Mouse (Mus musculus) right cerebral cortex, adult 18-20 months (tissue): ENCODE results near the gene Enam.
A peak's percentile ranks its signal among the peaks of the same experiment; 100 is the strongest.
"Not testable (repeated sequence)": the region's sequence is repeated elsewhere in the genome, so short reads cannot be mapped to it uniquely, and the experiment has no call there.

Experiments
- DNase-seq: peaks from one replicate; pipeline ENCODE4 v3.0.0; 2022; ENCODE audit warnings: mixed read lengths

Enam gene

DNA sequence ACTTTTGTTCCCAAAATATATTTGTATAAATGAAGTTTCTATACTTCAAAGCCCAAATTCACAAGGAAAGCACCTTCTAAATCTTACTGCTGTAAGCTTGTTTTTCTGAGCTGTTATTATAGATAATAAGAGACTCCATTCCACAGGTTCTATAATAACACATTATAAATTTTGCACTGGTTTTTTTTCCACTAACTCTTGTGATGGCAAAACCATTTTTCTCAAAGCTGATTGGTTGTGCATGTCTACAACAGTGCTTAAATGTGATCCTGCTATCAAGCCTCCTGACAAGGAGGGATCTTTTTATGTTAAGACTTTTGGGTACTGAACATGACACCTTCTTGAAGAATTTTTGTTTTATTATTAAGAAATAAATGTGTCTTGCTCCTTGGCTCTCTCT, at the start of gene Enam:
Gene Enam, plus strand, starts transcription at position 301 of the 400 bp plus-strand sequence.
- DNase-seq = no peak

DNA sequence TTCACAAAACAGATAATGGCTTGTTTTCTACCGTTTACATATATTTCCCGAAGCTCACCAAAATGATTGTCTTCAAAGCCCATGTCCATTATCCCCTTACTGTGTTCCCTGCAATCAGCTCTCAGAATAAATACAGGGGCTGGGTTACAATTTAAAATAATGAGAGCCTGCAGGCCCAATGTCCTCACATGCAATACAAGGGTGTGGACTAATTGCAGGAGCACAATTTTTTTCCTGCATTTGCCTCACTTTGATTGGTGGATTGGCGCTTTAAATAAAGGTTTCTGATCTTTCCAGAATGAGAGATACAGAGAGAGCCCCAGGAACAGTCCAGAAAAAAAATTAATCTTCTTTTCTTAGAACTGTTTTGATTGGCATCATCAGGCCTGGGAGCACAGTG, 32.1 kb upstream of the Enam start, which contains the start of gene Ambn:
Gene Ambn, plus strand, starts transcription at position 301 of the 400 bp plus-strand sequence.
- DNase-seq = no peak

DNA sequence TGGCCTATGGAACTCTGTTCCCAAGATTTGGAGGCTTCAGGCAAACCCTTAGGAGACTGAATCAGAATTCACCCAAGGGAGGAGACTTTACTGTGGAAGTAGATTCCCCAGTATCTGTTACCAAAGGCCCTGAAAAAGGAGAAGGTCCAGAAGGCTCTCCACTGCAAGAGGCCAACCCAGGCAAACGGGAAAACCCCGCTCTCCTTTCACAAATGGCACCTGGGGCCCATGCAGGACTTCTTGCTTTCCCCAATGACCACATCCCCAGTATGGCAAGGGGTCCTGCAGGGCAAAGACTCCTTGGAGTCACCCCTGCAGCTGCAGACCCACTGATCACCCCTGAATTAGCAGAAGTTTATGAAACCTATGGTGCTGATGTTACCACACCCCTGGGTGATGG, 20.3 kb upstream of the Enam start:
- DNase-seq = no peak

GRCm38 (mm10) chr5:88468807-88469704, 18.7 kb upstream of the Enam start:
- DNase-seq = no peak

GRCm38 (mm10) chr5:88489004-88489403, 1.2 kb downstream of the Enam start:
- no peak for DNase-seq

GRCm38 (mm10) chr5:88491111-88491510, 3.3 kb downstream of the Enam start:
- no peak for DNase-seq

DNA sequence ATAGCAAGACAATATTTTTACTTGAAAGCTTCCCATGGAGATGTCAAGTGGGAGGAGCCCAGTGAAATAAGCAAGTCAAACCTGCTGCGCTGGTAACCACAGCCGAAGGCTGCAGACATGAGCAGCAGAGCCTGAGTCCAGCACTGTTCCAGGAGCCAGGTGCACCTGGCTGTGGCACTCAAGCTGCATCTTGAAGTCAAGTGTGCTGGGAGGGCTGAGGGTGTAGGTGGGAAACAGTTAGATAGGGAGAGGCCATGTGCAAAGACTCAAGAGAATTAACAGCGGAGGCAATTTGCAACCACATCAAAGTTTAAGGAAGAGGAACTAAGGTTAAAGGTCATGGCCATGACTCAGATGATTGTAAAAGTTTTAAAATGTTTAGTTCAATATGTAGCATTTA, 12.0 kb downstream of the Enam start:
- DNase-seq = no peak

- DNase-seq = no peak
These were observed 20.8 kb downstream of the Enam start for GRCm38 (mm10) chr5:88508555-88508954.

DNA sequence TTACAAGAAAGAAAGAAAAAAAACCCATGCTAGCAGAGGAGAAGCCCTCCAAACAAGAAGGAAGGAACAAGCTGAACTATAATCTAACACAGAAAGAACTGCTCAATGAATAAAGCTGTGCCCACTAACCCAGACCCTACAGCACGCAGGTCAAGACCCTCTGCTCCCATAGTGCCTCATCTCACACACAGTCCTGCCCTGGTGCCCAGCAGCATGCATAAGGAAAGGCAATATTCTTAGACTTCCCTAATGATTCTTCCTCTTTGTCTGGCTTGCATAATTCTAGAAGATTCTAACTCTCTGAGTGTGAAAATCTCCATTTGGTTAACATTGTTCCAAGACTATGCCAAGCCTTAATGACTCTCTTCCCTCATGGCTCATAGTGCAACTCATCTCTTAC, 21.2 kb downstream of the Enam start:
- no peak for DNase-seq

- peak; percentile 8 for DNase-seq
These were observed 31.5 kb downstream of the Enam start for GRCm38 (mm10) chr5:88519232-88519631.

- DNase-seq = no peak
These were observed 39.9 kb downstream of the Enam start, which contains the start of gene Jchain for GRCm38 (mm10) chr5:88527657-88528056. Jchain (minus strand) TSS chr5:88527891.

DNA sequence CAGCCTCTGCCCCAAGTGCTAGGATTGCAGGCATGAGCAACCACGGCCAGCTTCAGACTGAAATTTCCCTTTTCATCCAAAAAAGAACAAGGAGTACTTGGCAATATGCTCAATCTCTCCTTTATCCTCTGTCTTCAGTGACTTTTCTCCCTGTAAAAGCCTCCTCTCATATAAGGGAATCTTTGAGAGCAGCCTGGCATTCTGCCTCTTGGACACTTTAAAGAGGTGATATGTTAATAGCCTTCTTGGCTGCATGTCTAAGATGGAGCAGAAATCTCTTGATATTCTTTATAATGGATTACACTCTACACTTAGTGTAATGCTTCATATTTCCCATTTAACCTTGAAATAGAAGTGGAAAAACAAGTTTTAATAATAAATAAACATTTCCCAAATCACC, 43.1 kb downstream of the Enam start:
- DNase-seq = no peak

DNA sequence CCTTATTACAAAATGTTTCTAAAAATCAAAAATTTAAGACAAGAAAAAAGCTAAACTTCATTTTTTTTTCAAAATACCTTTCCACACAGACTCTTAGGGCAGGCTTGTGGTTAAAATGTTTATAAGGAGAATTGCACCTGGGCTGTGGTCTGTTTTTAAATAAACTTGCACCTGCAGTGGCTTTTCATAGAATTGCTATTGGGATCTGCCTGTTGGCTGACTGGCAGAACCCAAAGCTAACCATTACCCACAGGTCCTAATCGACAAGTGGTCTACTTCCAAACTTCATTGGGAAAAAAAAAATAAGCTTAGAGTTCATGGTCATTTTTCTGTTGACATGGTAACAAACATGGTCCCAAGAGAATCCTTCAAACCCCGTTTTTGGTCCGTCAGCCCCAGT, 46.9 kb downstream of the Enam start:
- no peak for DNase-seq

- DNase-seq = no peak
These were observed 53.1 kb downstream of the Enam start for GRCm38 (mm10) chr5:88540845-88541244.

GRCm38 (mm10) chr5:88542651-88543282, 55.0 kb downstream of the Enam start:
- DNase-seq = peak; percentile 31

GRCm38 (mm10) chr5:88544411-88544810, 56.6 kb downstream of the Enam start:
- DNase-seq = not testable (repeated sequence)

GRCm38 (mm10) chr5:88545536-88545935, 57.8 kb downstream of the Enam start:
- DNase-seq = no peak

- no peak for DNase-seq
These were observed 65.7 kb downstream of the Enam start for GRCm38 (mm10) chr5:88553271-88554085.

DNA sequence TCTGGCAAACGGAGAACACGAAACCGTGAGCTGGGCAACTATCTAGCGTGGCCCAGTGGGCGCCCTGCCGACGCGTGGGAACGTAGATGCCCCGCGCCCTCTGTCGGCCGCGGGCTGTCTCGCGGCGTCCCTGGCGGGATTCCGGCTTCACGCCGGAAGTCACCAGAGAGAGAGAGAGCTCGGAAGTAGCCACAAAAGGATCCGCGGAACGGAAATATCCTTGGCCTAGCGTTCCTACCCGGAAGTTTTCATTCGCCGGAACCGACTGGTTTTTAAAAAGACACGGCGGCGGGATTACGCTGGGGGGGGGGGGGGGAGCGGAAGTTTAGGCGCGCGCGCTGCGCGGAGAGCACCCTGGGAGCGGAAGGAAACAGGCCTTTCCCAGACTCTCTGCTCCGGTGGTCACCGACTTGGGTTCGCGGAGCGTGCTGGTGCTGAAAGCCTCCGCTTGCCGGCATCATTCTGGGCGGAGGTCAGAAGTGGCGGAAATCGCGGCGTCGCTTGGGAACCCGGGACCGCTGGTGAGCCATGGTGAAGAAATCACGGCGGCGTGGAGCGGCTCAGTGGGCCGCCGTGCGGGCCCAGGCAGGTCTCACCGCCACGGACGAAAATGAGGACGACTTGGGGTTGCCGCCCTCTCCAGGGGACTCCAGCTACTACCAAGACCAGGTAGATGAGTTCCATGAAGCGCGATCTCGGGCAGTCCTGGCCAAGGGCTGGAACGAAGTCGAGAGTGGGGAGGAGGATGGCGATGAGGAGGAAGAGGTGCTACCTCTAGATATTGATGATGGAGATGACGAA, 66.5 kb downstream of the Enam start, which contains the start of gene Utp3:
Gene Utp3, plus strand, starts transcription at position 377 of the 801 bp plus-strand sequence.
- peak; percentile 92 for DNase-seq
